7 mouse cellular contexts compared by ENCODE assay signal in genomic region chr1:43826628-43827001, GRCm38 (mm10). TPM values are rescaled to one million over a fixed set of nuclear protein-coding genes. Genes with fewer than 3 reads are reported as not detected.
DNase-seq lines count a peak whose midpoint lies in the region; ATAC-seq and TF ChIP-seq lines count a peak whose summit lies in the region.

No protein-coding gene starts in this region.

- peak overlapping the region; percentile 92 for H3K4me2 ChIP-seq in stomach, embryonic 15.5 days

- TF ChIP-seq CTCF in spleen, adult 2 months (IDR thresholded peaks at IDR 0.05; ENCODE audit: extremely low read depth, insufficient read depth, insufficient read length, insufficient replicate concordance) = no peak
- no peak for TF ChIP-seq CTCF in liver, adult 2 months (IDR thresholded peaks at IDR 0.05; ENCODE audit: low read depth, low read length)

- no peak for TF ChIP-seq POLR2A in spleen, adult 2 months (IDR thresholded peaks at IDR 0.05; ENCODE audit: low read depth, low read length)
- no peak for TF ChIP-seq POLR2A in liver, adult 2 months (IDR thresholded peaks at IDR 0.05; ENCODE audit: extremely low read depth, insufficient read depth, low read length)

- H3K4me3 ChIP-seq in spleen, adult 2 months (ENCODE audit: extremely low read depth, insufficient read depth, insufficient read length) = peak overlapping the region; percentile 87
- peak overlapping the region; percentile 80 for H3K4me3 ChIP-seq in liver, adult 2 months (ENCODE audit: insufficient read depth, low read depth, low read length)
- H3K4me3 ChIP-seq in stomach, embryonic 15.5 days (replicated peaks) = peak overlapping the region; percentile 90

- DNase-seq in spleen, adult 2 months (ENCODE audit: low read depth in 1 of 2, low spot score in 2 of 2) = no peak
- DNase-seq in spleen, adult 12 weeks (ENCODE audit: low spot score) = no peak
- DNase-seq in liver, adult 2 months (ENCODE audit: extremely low read depth, low read depth, low spot score) = peak; percentile 26
- no peak for DNase-seq in left cerebral cortex, adult 18-20 months (ENCODE audit: low spot score in 2 of 2)
- DNase-seq in layer of hippocampus, postnatal 10 days (ENCODE audit: low spot score in 2 of 2) = no peak

- H3K36me3 ChIP-seq in spleen, adult 2 months (ENCODE audit: control insufficient read depth, insufficient read depth, low read length) = no peaks in the 10 kb centered on the region
- H3K36me3 ChIP-seq in liver, adult 2 months (ENCODE audit: control insufficient read depth, insufficient read depth, low read length) = no peaks in the 10 kb centered on the region
- no peaks in the 10 kb centered on the region for H3K36me3 ChIP-seq in stomach, embryonic 15.5 days

- H3K9me3 ChIP-seq in stomach, embryonic 15.5 days = no peaks in the 10 kb centered on the region

- peaks cover 11% of the 10 kb centered on the region; the same call in 1 of the 2 replicates for H3K79me2 ChIP-seq in liver, adult 2 months (ENCODE audit: control insufficient read depth, insufficient read depth, low read length)

- 4% methylated on average over 3 of the region's 3 CpGs for WGBS in spleen, adult 2 months
- WGBS in liver, adult 2 months = 1% methylated on average over 3 of the region's 3 CpGs
- 2% methylated on average over 3 of the region's 3 CpGs for WGBS in stomach, embryonic 15.5 days

- H3K9ac ChIP-seq in liver, adult 2 months (ENCODE audit: low read depth, low read length) = peak overlapping the region; percentile 79
- H3K9ac ChIP-seq in stomach, embryonic 15.5 days = peak overlapping the region; percentile 81

- ATAC-seq in erythroblast, adult 5-6 weeks (replicated peaks; ENCODE audit: low FRiP score, poor library complexity, severe bottlenecking) = 0 out of 2 replicates have a peak, but pooled peaks have one; percentile 3
- ATAC-seq in stomach, embryonic 15.5 days (ENCODE audit: insufficient read depth, low FRiP score, low read depth) = no peak

- H3K27ac ChIP-seq in spleen, adult 2 months (ENCODE audit: insufficient read depth, low read length) = no peak overlapping the region
- H3K27ac ChIP-seq in liver, adult 2 months (replicated peaks; ENCODE audit: insufficient read depth, low read depth, low read length) = no peak overlapping the region; the same call in 1 of the 2 replicates
- H3K27ac ChIP-seq in stomach, embryonic 15.5 days = peak overlapping the region; percentile 92; the same call in 1 of the 2 replicates

- H3K27me3 ChIP-seq in spleen, adult 2 months (ENCODE audit: control insufficient read depth, insufficient read depth, low read length) = no peaks in the 10 kb centered on the region
- no peaks in the 10 kb centered on the region for H3K27me3 ChIP-seq in liver, adult 2 months (ENCODE audit: control insufficient read depth, insufficient read depth, low read length)
- no peaks in the 10 kb centered on the region for H3K27me3 ChIP-seq in stomach, embryonic 15.5 days (replicated peaks)

- no peaks in the 10 kb centered on the region; the same call in 1 of the 2 replicates for H3K4me1 ChIP-seq in spleen, adult 2 months (ENCODE audit: control insufficient read depth, insufficient read depth, insufficient read length)
- 0 out of 2 replicates have a peak, but pooled peaks cover 2% of the 10 kb centered on the region for H3K4me1 ChIP-seq in liver, adult 2 months (ENCODE audit: control insufficient read depth, insufficient read depth, low read length)
- 0 out of 2 replicates have a peak, but pooled peaks cover 7% of the 10 kb centered on the region for H3K4me1 ChIP-seq in stomach, embryonic 15.5 days

RNA-seq across cellular contexts. Expression of gene Uxs1, which starts 1.0 kb away (rescaled TPM):
- polyA plus RNA-seq in spleen, adult 2 months (2012; rRNA removed) = 3.5 and 4.9 TPM in 2 replicates
- total RNA-seq in erythroblast, adult 5-6 weeks (2015; ENCODE audit: low replicate concordance) = 2.9 and 6.9 TPM in 2 replicates
- total RNA-seq in erythroblast, adult 5-6 weeks (2017; ENCODE audit: low replicate concordance) = 4.9 and 9.4 TPM in 2 replicates
- 8.5 and 8.9 TPM in 2 replicates for total RNA-seq in liver, adult 2 months (2014; rRNA removed)
- polyA plus RNA-seq in liver, adult 2 months (2012; rRNA removed) = 6.7 and 9.5 TPM in 2 replicates
- polyA plus RNA-seq in stomach, embryonic 15.5 days (2015; fragmentation: Nextera tagmentation; extraction: Ambion mirVana) = 21.9 and 22.3 TPM in 2 replicates
- total RNA-seq in left cerebral cortex, adult 18-20 months (2021) = 10 to 100 TPM; 56.9 to 59.0 TPM
- 10 to 100 TPM; 29.0 to 31.0 TPM for total RNA-seq in layer of hippocampus, postnatal 10 days (2021)
